In the genomic region with DNA sequence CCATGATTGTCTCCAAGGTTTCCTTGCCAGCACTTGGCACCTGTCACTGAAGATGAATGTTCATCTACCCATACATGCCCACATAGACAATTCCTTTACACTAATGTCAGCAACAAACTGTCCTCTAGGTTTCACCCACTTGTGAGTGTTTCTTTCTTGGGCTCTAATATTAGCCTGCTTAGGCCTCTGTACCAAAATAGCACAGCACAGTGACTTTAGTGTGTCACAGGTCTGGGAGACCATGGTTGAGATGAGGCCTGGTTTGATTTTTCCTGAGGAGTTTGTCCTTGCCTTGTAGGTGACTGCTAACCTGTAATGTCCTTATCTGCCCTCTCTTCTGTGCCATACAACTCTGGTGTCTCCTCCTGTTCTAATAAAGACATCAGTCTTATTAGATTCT, we compare ENCODE assay signal across 29 mouse cellular contexts.
DNase-seq lines count a peak whose midpoint lies in the region; ATAC-seq and TF ChIP-seq lines count a peak whose summit lies in the region.
"Had no signal": no experiment of that assay in that cellular context is flagged by ENCODE, and none has a peak within 500 bp of the region (broad histone marks: within the 10 kb centered on the region; RNA-seq: fewer than 3 reads in every experiment).

No protein-coding gene starts in this region.

- H3K27ac ChIP-seq in heart, adult 2 months: peak overlapping the region; percentile 72
- H3K27ac ChIP-seq in heart, embryonic 11.5 days (ENCODE audit: low read depth, low read length): peak overlapping the region; percentile 77; the same call in 1 of the 2 replicates
- peak overlapping the region; percentile 57 for H3K27ac ChIP-seq in heart, embryonic 16.5 days (ENCODE audit: low read length)
- H3K27ac ChIP-seq: embryonic facial prominence, embryonic 12.5 days; forebrain, embryonic 15.5 days; gastrocnemius, adult 2 months; hindbrain, embryonic 15.5 days; kidney, embryonic 15.5 days; liver, embryonic 14.5 days; midbrain, embryonic 10.5 days; midbrain, embryonic 15.5 days; stomach, postnatal 0 days had no signal

- no peak for ATAC-seq in heart, embryonic 11.5 days (replicated peaks; ENCODE audit: insufficient number of reproducible peaks, low FRiP score, low TSS enrichment)
- no peak for ATAC-seq in heart, embryonic 16.5 days (replicated peaks; ENCODE audit: extremely low read depth, insufficient read depth, low FRiP score)
- ATAC-seq: CD4-positive, CD25-positive, alpha-beta regulatory T cell, adult 4 months; forebrain, embryonic 15.5 days; inflammation-experienced regulatory T-cells, adult 6 months; midbrain, embryonic 15.5 days had no signal

- no peak overlapping the region for H3K4me3 ChIP-seq in heart, adult 2 months
- no peak overlapping the region for H3K4me3 ChIP-seq in heart, embryonic 11.5 days (ENCODE audit: low read depth, low read length)
- H3K4me3 ChIP-seq in heart, embryonic 16.5 days (ENCODE audit: low read length): no peak overlapping the region
- H3K4me3 ChIP-seq: embryonic facial prominence, embryonic 12.5 days; forebrain, embryonic 15.5 days; gastrocnemius, adult 2 months; hindbrain, embryonic 15.5 days; kidney, embryonic 15.5 days; midbrain, embryonic 10.5 days; midbrain, embryonic 15.5 days had no signal

- TF ChIP-seq POLR2A in heart, adult 2 months (IDR thresholded peaks at IDR 0.05; ENCODE audit: insufficient read depth, low read depth, low read length): no peak

- peak; percentile 10; the same call in 1 of the 2 replicates for TF ChIP-seq CTCF in heart, adult 2 months (IDR thresholded peaks at IDR 0.05)

- H3K27me3 ChIP-seq in heart, adult 2 months (ENCODE audit: control insufficient read depth, insufficient read depth, low read length): no peaks in the 10 kb centered on the region
- H3K27me3 ChIP-seq in heart, embryonic 11.5 days (ENCODE audit: control insufficient read depth, insufficient read depth, low read length): no peaks in the 10 kb centered on the region
- H3K27me3 ChIP-seq in heart, embryonic 16.5 days (ENCODE audit: control insufficient read depth, insufficient read depth, low read length): no peaks in the 10 kb centered on the region
- H3K27me3 ChIP-seq: embryonic facial prominence, embryonic 12.5 days; forebrain, embryonic 15.5 days; hindbrain, embryonic 15.5 days; kidney, embryonic 15.5 days; midbrain, embryonic 15.5 days had no signal

- TF ChIP-seq EP300 in heart, adult 2 months (IDR thresholded peaks at IDR 0.05; ENCODE audit: insufficient read depth, low read depth, low read length): no peak

- no peaks in the 10 kb centered on the region for H3K79me2 ChIP-seq in heart, adult 2 months (replicated peaks; ENCODE audit: control insufficient read depth, insufficient read depth, low read length)

- no peak overlapping the region for H3K9ac ChIP-seq in heart, adult 2 months (ENCODE audit: low read depth, low read length)
- no peak overlapping the region for H3K9ac ChIP-seq in heart, embryonic 11.5 days (ENCODE audit: low read depth, low read length)
- no peak overlapping the region for H3K9ac ChIP-seq in heart, embryonic 16.5 days (ENCODE audit: low read length)
- H3K9ac ChIP-seq: embryonic facial prominence, embryonic 12.5 days; forebrain, embryonic 15.5 days; hindbrain, embryonic 15.5 days; kidney, embryonic 15.5 days; liver, embryonic 14.5 days; midbrain, embryonic 15.5 days had no signal

- DNase-seq in heart, adult 2 months: peak in 1 of 2 experiments; percentile 27
- DNase-seq in spleen, adult 12 weeks (ENCODE audit: low spot score): no peak
- DNase-seq in lung, postnatal 14 days: no peak
- no peak for DNase-seq in thymus, postnatal 4 days
- no peak for DNase-seq in lung, postnatal 25 days (ENCODE audit: low spot score)
- DNase-seq: adrenal gland, postnatal 36 days; cerebellum, adult 2 months; cerebellum, postnatal 25 days; gastrocnemius, adult 2 months; gastrocnemius, postnatal 36 days; kidney, adult 11 months; kidney, postnatal 25 days; liver; lung, adult 2 months; lung, postnatal 10 days; thymus, adult 18-20 months; thymus, postnatal 25 days had no signal

- intact Hi-C loops in heart, adult 2 months (cut with DNase I): no loop called here

- no peaks in the 10 kb centered on the region for H3K36me3 ChIP-seq in heart, adult 2 months (ENCODE audit: control insufficient read depth, insufficient read depth, low read length)
- no peaks in the 10 kb centered on the region for H3K36me3 ChIP-seq in heart, embryonic 11.5 days (ENCODE audit: control insufficient read depth, insufficient read depth, low read length)
- no peaks in the 10 kb centered on the region for H3K36me3 ChIP-seq in heart, embryonic 16.5 days (ENCODE audit: control insufficient read depth, insufficient read depth)
- H3K36me3 ChIP-seq: embryonic facial prominence, embryonic 12.5 days; forebrain, embryonic 15.5 days; hindbrain, embryonic 15.5 days; kidney, embryonic 15.5 days; midbrain, embryonic 10.5 days; midbrain, embryonic 15.5 days had no signal

- H3K4me2 ChIP-seq in heart, embryonic 11.5 days: no peak overlapping the region
- no peak overlapping the region for H3K4me2 ChIP-seq in heart, embryonic 16.5 days (ENCODE audit: low read depth, low read length)
- H3K4me2 ChIP-seq: embryonic facial prominence, embryonic 12.5 days; forebrain, embryonic 15.5 days; hindbrain, embryonic 15.5 days; kidney, embryonic 15.5 days; midbrain, embryonic 15.5 days had no signal

- no peaks in the 10 kb centered on the region for H3K9me3 ChIP-seq in heart, embryonic 11.5 days (replicated peaks; ENCODE audit: control insufficient read depth, low read length)
- peaks cover 3% of the 10 kb centered on the region; the same call in 1 of the 2 replicates for H3K9me3 ChIP-seq in heart, embryonic 16.5 days (replicated peaks; ENCODE audit: control insufficient read depth, low read length)
- H3K9me3 ChIP-seq: embryonic facial prominence, embryonic 12.5 days; forebrain, embryonic 15.5 days; hindbrain, embryonic 15.5 days; kidney, embryonic 15.5 days; midbrain, embryonic 10.5 days; midbrain, embryonic 15.5 days had no signal

- H3K4me1 ChIP-seq in heart, adult 2 months (ENCODE audit: control insufficient read depth, insufficient read depth, low read length): no peaks in the 10 kb centered on the region; the same call in 1 of the 2 replicates
- H3K4me1 ChIP-seq in heart, embryonic 11.5 days (ENCODE audit: control insufficient read depth, insufficient read depth, low read length): no peaks in the 10 kb centered on the region
- H3K4me1 ChIP-seq in heart, embryonic 16.5 days (ENCODE audit: control insufficient read depth, insufficient read depth, low read length): 0 out of 2 replicates have a peak, but pooled peaks cover 3% of the 10 kb centered on the region
- H3K4me1 ChIP-seq: embryonic facial prominence, embryonic 12.5 days; forebrain, embryonic 15.5 days; hindbrain, embryonic 15.5 days; kidney, embryonic 15.5 days; midbrain, embryonic 10.5 days; midbrain, embryonic 15.5 days had no signal
